ENCODE assay signal across 19 mouse cellular contexts in genomic region chr1:123707292-123707691, GRCm38 (mm10).
DNase-seq lines count a peak whose midpoint lies in the region; ATAC-seq lines count a peak whose summit lies in the region.
"Had no signal": no experiment of that assay in that cellular context is flagged by ENCODE, and none has a peak within 500 bp of the region (broad histone marks: within the 10 kb centered on the region; RNA-seq: fewer than 3 reads in every experiment).

No protein-coding gene starts in this region.

- DNase-seq in frontal cortex, postnatal 14 days (ENCODE audit: low spot score in 2 of 2), result no peak
- peak; percentile 29 for DNase-seq in brain, adult 2 months (ENCODE audit: low read depth, low spot score)
- peak; percentile 20 to 33 for DNase-seq in cerebellum, adult 18-20 months
- peak; percentile 42 to 61 for DNase-seq in cerebellum, postnatal 10 days
- no peak for DNase-seq in adipocyte (ENCODE audit: low spot score)
- DNase-seq in natural killer cell, adult 2 months (ENCODE audit: low spot score in 2 of 2), result no peak
- no peak for DNase-seq in adrenal gland, postnatal 25 days
- DNase-seq: adrenal gland, postnatal 14 days; gastrocnemius, postnatal 36 days; heart, adult 2 months; kidney, adult 18-20 months; kidney, postnatal 36 days; liver, postnatal 0 days; lung, postnatal 4 days; thymus, adult 18-20 months; thymus, postnatal 25 days had no signal

- ATAC-seq in frontal cortex, adult (ENCODE audit: low TSS enrichment), result peak; percentile 56
- ATAC-seq: liver, embryonic 12.5 days; liver, postnatal 0 days; Patski had no signal

Comparison
In these comparisons a context has a peak if more than half of its experiments do, and no peak if none do; other contexts are left out.
1. DNase-seq: peak in brain, adult 2 months (single experiment), cerebellum, adult 18-20 months (2 of 2) and cerebellum, postnatal 10 days (2 of 2); none in frontal cortex, postnatal 14 days (0 of 2), adipocyte (single experiment), natural killer cell, adult 2 months (0 of 2) and adrenal gland, postnatal 25 days (single experiment).